Mouse (Mus musculus) heart, postnatal 10 days (tissue): ENCODE measurements around the gene Ddah2. TPM values are rescaled to one million over a fixed set of nuclear protein-coding genes. Genes with fewer than 3 reads are reported as not detected.

Experiments
- DNase-seq, 2 experiments: peaks; one replicate each; pipeline ENCODE4 v3.0.0; 2021
- intact Hi-C: fragments of 180-260 bp; cut with DNase I; formaldehyde crosslinking; loops from one replicate; pipeline ENCODE4 v1.15.1; 2025
- total RNA-seq, 2 experiments: library from RNA; stranded (reverse); gene quantifications; 2 replicates each; pipeline ENCODE4 v1.2.3; 2021

The Ddah2 gene
- total RNA-seq = 10 to 100 TPM; 84.5 to 86.1 TPM

- intact Hi-C loops = loop anchor here (1.0 to 2.0 kb wide), 2 partner anchors 30 to 38 kb away; partner anchors contain the start of gene Abhd16a
- DNase-seq = peak; percentile 95
These were observed at the start of gene Ddah2 for GRCm38 (mm10) chr17:35058911-35059892. TSS of gene Ddah2 (plus strand) at chr17:35059035.

GRCm38 (mm10) chr17:35009586-35009985, 49.2 kb upstream of the Ddah2 start:
- intact Hi-C loops = loop anchor here (10.0 kb wide), 1 partner anchor 225 kb away; the partner anchor contains the start of genes Atp6v1g2 and Nfkbil1
- no peak for DNase-seq

- DNase-seq = no peak
- intact Hi-C loops = no loop called here
These were observed 47.4 kb upstream of the Ddah2 start for GRCm38 (mm10) chr17:35011440-35011839.

GRCm38 (mm10) chr17:35012430-35012829, 46.4 kb upstream of the Ddah2 start:
- intact Hi-C loops = no loop called here
- no peak for DNase-seq

- DNase-seq = no peak
- intact Hi-C loops = no loop called here
These were observed 45.6 kb upstream of the Ddah2 start for GRCm38 (mm10) chr17:35013221-35013620.

GRCm38 (mm10) chr17:35015296-35015695, 43.5 kb upstream of the Ddah2 start:
- intact Hi-C loops = no loop called here
- DNase-seq = no peak

- intact Hi-C loops = no loop called here
These were observed 42.5 kb upstream of the Ddah2 start, which contains the start of gene Vwa7 for GRCm38 (mm10) chr17:35016376-35016775. TSS of gene Vwa7 (plus strand) at chr17:35016579.

GRCm38 (mm10) chr17:35016791-35017705, 41.8 kb upstream of the Ddah2 start:
- intact Hi-C loops = no loop called here
- no peak for DNase-seq

More at GRCm38 (mm10) chr17:35016376-35016775, 42.5 kb upstream of the Ddah2 start, which contains the start of gene Vwa7:
- peak; percentile 61 for DNase-seq

- intact Hi-C loops = no loop called here
- DNase-seq = no peak
These were observed 41.2 kb upstream of the Ddah2 start for GRCm38 (mm10) chr17:35017706-35018030.

GRCm38 (mm10) chr17:35018171-35018570, 40.7 kb upstream of the Ddah2 start:
- intact Hi-C loops = no loop called here
- no peak for DNase-seq

- intact Hi-C loops = loop anchor here (2.0 kb wide), 1 partner anchor 59 kb away; the partner anchor contains the start of gene Ly6g6d
These were observed 38.9 kb upstream of the Ddah2 start for GRCm38 (mm10) chr17:35019894-35020293.

GRCm38 (mm10) chr17:35020551-35020950, 38.3 kb upstream of the Ddah2 start:
- no peak for DNase-seq
- intact Hi-C loops = loop anchor here (2.0 kb wide), 1 partner anchor 58 kb away; the partner anchor contains the start of gene Ly6g6d

More at GRCm38 (mm10) chr17:35019894-35020293, 38.9 kb upstream of the Ddah2 start:
- DNase-seq = no peak

GRCm38 (mm10) chr17:35021163-35021808, 37.5 kb upstream of the Ddah2 start:
- intact Hi-C loops = loop anchor here (1.0 to 2.0 kb wide), 3 partner anchors 38 to 85 kb away; partner anchors contain the start of genes Ddah2 and Ly6g6d
- peak; percentile 90 to 94 for DNase-seq

- DNase-seq = peak; percentile 51 to 54
These were observed 36.9 kb upstream of the Ddah2 start for GRCm38 (mm10) chr17:35021842-35022477.

GRCm38 (mm10) chr17:35022541-35023060, 36.2 kb upstream of the Ddah2 start:
- intact Hi-C loops = no loop called here
- no peak for DNase-seq

More at GRCm38 (mm10) chr17:35021842-35022477, 36.9 kb upstream of the Ddah2 start:
- intact Hi-C loops = loop anchor here (1.0 to 2.0 kb wide), 3 partner anchors 37 to 84 kb away; partner anchors contain the start of genes Ddah2 and Ly6g6d

- no peak for DNase-seq
- intact Hi-C loops = no loop called here
These were observed 35.6 kb upstream of the Ddah2 start for GRCm38 (mm10) chr17:35023221-35023620.

GRCm38 (mm10) chr17:35023756-35024155, 35.1 kb upstream of the Ddah2 start:
- intact Hi-C loops = no loop called here
- DNase-seq = no peak

GRCm38 (mm10) chr17:35024261-35024660, 34.6 kb upstream of the Ddah2 start:
- intact Hi-C loops = no loop called here
- no peak for DNase-seq
